Mouse (Mus musculus) cortical plate, adult 2 months (tissue): Measurements from ENCODE around the gene Ptprd.

Experiments used
- CTCF ChIP-seq: fragments of 200-500 bp; IDR thresholded peaks from 2 replicates; pipeline ENCODE4 v1.5.1; 2011; ENCODE audit warnings: mild to moderate bottlenecking, control low read depth, low read length; ENCODE audit not compliant: insufficient read depth; ENCODE audit errors: extremely low read depth
- POLR2A ChIP-seq: fragments of 200-500 bp; IDR thresholded peaks from 2 replicates; pipeline ENCODE4 v1.6.1; 2011; ENCODE audit warnings: mild to moderate bottlenecking, low read length, control low read depth; ENCODE audit not compliant: insufficient read depth; ENCODE audit errors: extremely low read depth

GRCm38 (mm10) chr4:76812138-76812537, 1399.6 kb downstream of the Ptprd start:
- TF ChIP-seq POLR2A = no peak
- no peak for TF ChIP-seq CTCF
